Mouse (Mus musculus): Measurements from ENCODE around the gene Cadm3. TPM values are rescaled to one million over a fixed set of nuclear protein-coding genes. Genes with fewer than 3 reads are reported as not detected.

Gene Cadm3
- polyA plus RNA-seq, 1 experiment: 9.6 TPM

Other genes starting within 250 kb of the Cadm3 start
- not detected in 2 replicates for gene Olfr1408, start 230.3 kb downstream of the Cadm3 start, polyA plus RNA-seq (2012; rRNA removed)
- gene Olfr1406, start 177.1 kb downstream of the Cadm3 start, polyA plus RNA-seq (2012; rRNA removed): not detected in 2 replicates
- gene Olfr218, start 169.9 kb downstream of the Cadm3 start, polyA plus RNA-seq (2012; rRNA removed): not detected in 2 replicates
- gene Olfr1404, start 155.3 kb downstream of the Cadm3 start, polyA plus RNA-seq (2012; rRNA removed): not detected in 2 replicates
- 0.16 TPM in 1 of 2 replicates, not detected in the other for gene Fcer1a, start 140.5 kb downstream of the Cadm3 start, polyA plus RNA-seq (2012; rRNA removed)
- not detected in 2 replicates for gene Olfr418, start 101.7 kb downstream of the Cadm3 start, polyA plus RNA-seq (2012; rRNA removed)
- gene Mptx2, start 89.9 kb downstream of the Cadm3 start, polyA plus RNA-seq (2012; rRNA removed): not detected in 2 replicates
- 13.0 and 13.2 TPM in 2 replicates for gene Ackr1, start 33.9 kb downstream of the Cadm3 start, polyA plus RNA-seq (2012; rRNA removed)
- gene Aim2, start 16.8 kb downstream of the Cadm3 start, polyA plus RNA-seq (2012; rRNA removed): 10.0 and 10.4 TPM in 2 replicates
- 15.2 and 26.7 TPM in 2 replicates for gene Ifi206, start 123.3 kb upstream of the Cadm3 start, polyA plus RNA-seq (2012; rRNA removed)
- 1.0 and 2.1 TPM in 2 replicates for gene Ifi214, start 168.3 kb upstream of the Cadm3 start, polyA plus RNA-seq (2012; rRNA removed)
- gene Ifi213, start 231.6 kb upstream of the Cadm3 start, polyA plus RNA-seq (2012; rRNA removed): 9.0 and 18.9 TPM in 2 replicates